Mouse (Mus musculus): ENCODE measurements at regions not wholly inside any gene's neighbourhood (a gene's known extent, or its start where the extent isn't known, plus 50 kb on each side); places are given as distances from the start of the nearest gene placed in this dataset.
A peak's percentile ranks its signal among the peaks of the same experiment; 100 is the strongest.

DNA sequence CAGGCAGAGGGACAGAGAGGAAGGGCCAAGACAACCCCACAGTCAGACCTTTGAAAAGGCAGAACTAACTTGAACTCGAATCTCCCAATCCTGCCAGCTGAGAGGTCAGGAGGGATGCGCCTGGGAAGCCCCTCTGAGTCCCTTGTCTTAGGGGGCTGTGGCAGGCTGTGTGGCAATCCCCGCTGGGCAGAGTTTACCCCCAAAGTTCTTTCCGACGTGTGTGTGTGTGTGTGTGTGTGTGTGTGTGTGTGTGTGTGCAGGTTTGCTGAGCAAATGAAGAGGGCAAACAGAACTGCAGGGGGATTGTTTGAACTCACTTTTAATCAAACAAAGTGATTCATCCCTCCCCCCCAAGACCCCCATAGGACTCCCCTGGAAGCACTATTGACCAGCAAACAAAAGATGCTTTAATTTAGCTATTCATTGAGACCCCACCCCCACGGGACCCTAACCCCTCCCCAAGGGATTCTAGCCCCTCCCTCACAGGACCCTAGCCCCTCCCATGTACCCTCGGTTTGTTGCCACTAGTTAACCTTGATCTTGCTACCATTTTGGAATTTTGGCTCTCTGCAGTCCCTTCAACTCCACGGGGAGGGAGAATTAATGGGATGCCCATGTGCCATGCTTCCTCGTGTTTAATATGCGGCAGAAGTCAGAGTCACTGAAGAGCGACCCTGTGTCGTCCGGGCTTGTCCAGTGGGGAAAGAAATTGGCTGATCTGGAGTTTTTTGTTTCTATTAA, 143.4 kb upstream of the Gli2 start:
- peak; percentile 20 for DNase-seq (ENCODE audit: low spot score)
- Histone ChIP-seq H3K27me3 (ENCODE audit: low read depth, poor library complexity, severe bottlenecking) (peaks cover 40% of the 10 kb centered on the region), H3K36me3 (no peaks in the 10 kb centered on the region), H3K4me3 (no peak overlapping the region), H3K27ac (replicated peaks) (peak overlapping the region; percentile 52; the same call in 1 of the 2 replicates), H3K9me3 (replicated peaks) (no peaks in the 10 kb centered on the region), H3K4me1 (peaks cover 37% of the 10 kb centered on the region)
- WGBS = 43% methylated on average over 13 of the region's 13 CpGs

DNA sequence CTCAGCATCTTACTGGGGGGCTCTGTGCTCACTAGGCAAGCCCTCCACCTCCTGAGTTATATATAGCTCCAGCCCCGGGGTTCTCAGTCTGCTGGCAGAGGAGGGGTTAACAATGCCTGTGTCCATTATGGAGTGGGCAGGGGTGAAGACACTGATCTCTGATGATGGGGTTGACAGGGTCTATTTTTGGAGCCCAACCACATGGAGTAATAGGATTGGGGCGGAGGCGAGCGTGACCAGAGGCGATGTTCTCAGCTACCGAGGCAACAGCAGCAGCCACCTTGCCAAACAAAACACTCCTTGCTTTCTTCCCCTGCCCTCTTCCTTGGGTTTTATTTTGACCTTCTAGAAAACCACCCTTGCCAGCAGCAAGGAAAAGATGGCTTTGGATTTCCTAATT, 141.1 kb upstream of the Gli2 start:
- WGBS = 39% methylated on average over 6 of the region's 6 CpGs
- Histone ChIP-seq H3K36me3 (no peaks in the 10 kb centered on the region), H3K27me3 (ENCODE audit: low read depth, poor library complexity, severe bottlenecking) (peaks cover 63% of the 10 kb centered on the region)

DNA sequence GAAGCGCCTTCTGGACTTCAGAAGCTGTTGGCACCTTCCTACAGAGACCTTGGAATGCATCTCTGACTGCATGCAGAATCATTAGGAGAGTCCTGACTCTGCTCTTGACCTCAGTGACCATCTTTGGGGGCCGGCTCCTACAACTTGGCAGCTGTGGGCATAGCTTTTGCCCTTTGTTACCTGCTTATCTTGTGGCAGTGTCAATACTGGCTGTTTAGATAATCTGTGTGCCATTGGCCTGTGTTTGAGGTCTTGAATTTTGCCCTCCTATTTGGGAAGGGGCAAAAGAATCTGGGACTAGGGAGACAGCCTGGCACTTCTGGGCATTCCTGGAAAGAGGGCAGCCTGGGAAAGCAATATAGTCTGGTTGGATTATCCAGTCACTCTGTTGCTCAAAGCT, 137.8 kb upstream of the Gli2 start:
- no peak for DNase-seq (ENCODE audit: low spot score)
- no peaks in the 10 kb centered on the region for H3K9me3 ChIP-seq (replicated peaks)
- 82% methylated on average over 2 of the region's 2 CpGs for WGBS
- peaks cover 27% of the 10 kb centered on the region for H3K4me1 ChIP-seq
- no peak overlapping the region for H3K4me3 ChIP-seq
- H3K27me3 ChIP-seq (ENCODE audit: low read depth, poor library complexity, severe bottlenecking) = peaks cover 58% of the 10 kb centered on the region
- H3K27ac ChIP-seq (replicated peaks) = no peak overlapping the region; the same call in 1 of the 2 replicates
- H3K36me3 ChIP-seq = no peaks in the 10 kb centered on the region

More for the DNA sequence above, 141.1 kb upstream of the Gli2 start:
- Histone ChIP-seq H3K4me1 (peaks cover 40% of the 10 kb centered on the region), H3K27ac (replicated peaks) (no peak overlapping the region; the same call in 1 of the 2 replicates), H3K9me3 (replicated peaks) (no peaks in the 10 kb centered on the region), H3K4me3 (no peak overlapping the region)
- DNase-seq (ENCODE audit: low spot score) = peak; percentile 36

DNA sequence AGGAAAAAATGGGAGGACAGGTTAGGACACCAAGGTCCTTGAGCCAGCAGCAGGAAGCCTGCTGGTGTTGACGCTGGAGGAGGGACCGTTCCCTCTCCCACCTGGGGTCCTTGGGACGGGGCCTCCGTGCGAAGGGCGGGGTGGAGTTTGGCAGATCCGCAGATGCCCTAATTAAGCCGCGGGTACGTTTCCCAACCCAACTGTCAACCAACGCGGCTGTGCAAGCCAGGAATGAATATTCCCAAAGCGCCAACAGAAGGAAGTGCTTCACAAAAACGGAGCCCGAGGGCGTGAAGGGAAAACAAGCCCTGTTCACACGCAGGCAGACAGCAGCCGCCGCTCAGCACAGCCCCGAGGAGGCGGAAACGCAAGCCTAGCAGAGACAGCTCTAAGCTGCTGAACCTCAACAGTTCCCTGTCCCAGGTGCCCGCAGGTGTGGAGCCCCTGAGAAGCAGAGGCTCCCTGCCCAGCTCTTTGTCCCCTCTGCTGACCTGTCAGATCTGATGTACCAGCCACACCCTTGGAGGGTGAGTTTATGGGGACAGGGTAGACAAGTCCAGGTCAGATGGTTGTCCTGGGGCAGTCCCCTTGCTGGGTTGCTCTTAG, 136.1 kb upstream of the Gli2 start:
- peak; percentile 23 for DNase-seq (ENCODE audit: low spot score)
- peak overlapping the region; percentile 35 for H3K4me3 ChIP-seq
- peaks cover 14% of the 10 kb centered on the region for H3K4me1 ChIP-seq
- H3K9me3 ChIP-seq (replicated peaks) = no peaks in the 10 kb centered on the region
- whole genome bisulfite sequencing = 2% methylated on average over 23 of the region's 23 CpGs
- peaks cover 44% of the 10 kb centered on the region for H3K27me3 ChIP-seq (ENCODE audit: low read depth, poor library complexity, severe bottlenecking)
- H3K27ac ChIP-seq (replicated peaks) = no peak overlapping the region
- H3K36me3 ChIP-seq = no peaks in the 10 kb centered on the region

DNA sequence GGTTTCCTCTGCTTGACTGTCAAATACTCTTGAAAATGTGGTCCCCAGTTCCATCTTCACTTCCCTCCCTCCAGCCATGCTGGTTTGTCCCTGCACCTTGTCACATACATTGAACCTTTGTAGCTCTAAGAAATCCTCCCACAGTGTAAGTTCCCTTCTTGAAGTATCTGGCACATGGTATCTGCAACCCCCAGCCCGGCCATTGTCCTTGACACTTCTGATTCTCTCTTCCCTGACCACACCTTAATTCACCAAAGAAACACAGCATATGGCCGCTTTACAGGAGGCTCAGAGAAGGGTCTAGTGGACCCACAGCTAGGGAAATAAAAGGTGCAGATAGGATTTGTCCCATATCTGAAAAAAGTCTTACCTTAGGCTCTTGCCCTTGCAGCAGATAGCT, 133.9 kb upstream of the Gli2 start:
- WGBS = 83% methylated on average over 2 of the region's 2 CpGs

DNA sequence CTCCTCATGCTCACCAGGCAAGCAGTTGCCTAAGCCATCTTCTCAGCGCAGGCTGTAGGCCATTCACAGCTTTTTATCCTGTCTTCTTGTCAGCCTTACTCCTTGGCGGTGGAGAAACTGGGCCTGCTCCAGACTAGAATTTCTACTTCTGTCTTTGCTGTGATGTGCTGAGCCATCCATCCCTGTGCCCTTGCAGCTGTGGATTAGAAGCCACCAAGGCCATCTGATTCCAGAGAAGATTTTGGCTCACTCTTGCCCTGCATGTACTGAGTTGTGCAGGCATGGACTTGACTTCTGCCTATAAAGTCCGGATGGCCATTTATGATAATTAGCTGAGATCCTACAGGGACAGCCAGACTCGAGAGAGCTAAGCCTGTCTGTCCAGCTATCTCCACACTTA, 133.4 kb upstream of the Gli2 start:
- H3K9me3 ChIP-seq (replicated peaks) = no peaks in the 10 kb centered on the region
- no peak for DNase-seq (ENCODE audit: low spot score)
- peaks cover 37% of the 10 kb centered on the region for H3K27me3 ChIP-seq (ENCODE audit: low read depth, poor library complexity, severe bottlenecking)
- no peak overlapping the region for H3K4me3 ChIP-seq
- H3K36me3 ChIP-seq = no peaks in the 10 kb centered on the region
- H3K27ac ChIP-seq (replicated peaks) = no peak overlapping the region
- H3K4me1 ChIP-seq = peaks cover 6% of the 10 kb centered on the region
- WGBS = 91% methylated on average over 4 of the region's 4 CpGs

More for the DNA sequence above, 133.9 kb upstream of the Gli2 start:
- Histone ChIP-seq H3K4me1 (peaks cover 6% of the 10 kb centered on the region), H3K27me3 (ENCODE audit: low read depth, poor library complexity, severe bottlenecking) (peaks cover 40% of the 10 kb centered on the region), H3K27ac (replicated peaks) (no peak overlapping the region), H3K9me3 (replicated peaks) (no peaks in the 10 kb centered on the region), H3K36me3 (no peaks in the 10 kb centered on the region), H3K4me3 (no peak overlapping the region)
- DNase-seq (ENCODE audit: low spot score) = no peak

DNA sequence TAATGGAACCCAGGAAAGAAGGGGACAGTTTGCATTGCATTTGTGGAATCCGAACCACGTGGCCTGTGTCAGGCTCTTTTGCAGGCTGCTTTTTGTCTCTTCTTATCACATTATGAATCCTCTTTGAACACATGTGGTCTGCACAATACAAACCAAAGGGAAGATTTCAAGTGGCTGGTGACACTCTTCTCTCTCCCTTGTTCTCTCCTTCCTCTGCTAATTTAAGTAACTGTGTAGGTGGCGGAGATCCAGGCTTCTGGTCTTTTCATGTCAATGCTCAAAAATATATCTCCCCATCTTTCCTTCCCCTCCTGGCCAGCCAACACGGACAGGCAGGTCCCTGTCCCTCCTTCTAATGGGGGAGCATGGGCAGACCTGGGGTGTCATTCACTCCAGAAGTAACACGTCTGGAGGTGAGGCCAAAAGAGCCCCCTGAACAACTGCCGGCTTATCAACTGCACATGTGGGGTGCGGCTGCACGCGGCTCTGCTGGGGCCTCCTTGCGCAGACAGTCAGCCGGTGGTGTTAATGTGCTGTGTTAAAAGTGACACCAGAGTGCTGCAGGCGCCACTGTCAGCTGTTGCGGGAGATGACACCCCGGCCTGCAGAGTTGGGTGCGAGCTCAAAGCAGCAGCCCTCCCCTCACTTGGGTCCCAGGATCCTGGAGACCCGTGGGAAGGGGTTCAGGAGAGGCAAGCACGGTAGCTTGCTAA, 130.3 kb upstream of the Gli2 start:
- no peak overlapping the region for H3K4me3 ChIP-seq
- no peak overlapping the region for H3K27ac ChIP-seq (replicated peaks)
- peaks cover 5% of the 10 kb centered on the region for H3K27me3 ChIP-seq (ENCODE audit: low read depth, poor library complexity, severe bottlenecking)
- WGBS = 82% methylated on average over 17 of the region's 17 CpGs
- DNase-seq (ENCODE audit: low spot score) = no peak
- H3K4me1 ChIP-seq = no peaks in the 10 kb centered on the region
- no peaks in the 10 kb centered on the region for H3K9me3 ChIP-seq (replicated peaks)
- H3K36me3 ChIP-seq = no peaks in the 10 kb centered on the region

DNA sequence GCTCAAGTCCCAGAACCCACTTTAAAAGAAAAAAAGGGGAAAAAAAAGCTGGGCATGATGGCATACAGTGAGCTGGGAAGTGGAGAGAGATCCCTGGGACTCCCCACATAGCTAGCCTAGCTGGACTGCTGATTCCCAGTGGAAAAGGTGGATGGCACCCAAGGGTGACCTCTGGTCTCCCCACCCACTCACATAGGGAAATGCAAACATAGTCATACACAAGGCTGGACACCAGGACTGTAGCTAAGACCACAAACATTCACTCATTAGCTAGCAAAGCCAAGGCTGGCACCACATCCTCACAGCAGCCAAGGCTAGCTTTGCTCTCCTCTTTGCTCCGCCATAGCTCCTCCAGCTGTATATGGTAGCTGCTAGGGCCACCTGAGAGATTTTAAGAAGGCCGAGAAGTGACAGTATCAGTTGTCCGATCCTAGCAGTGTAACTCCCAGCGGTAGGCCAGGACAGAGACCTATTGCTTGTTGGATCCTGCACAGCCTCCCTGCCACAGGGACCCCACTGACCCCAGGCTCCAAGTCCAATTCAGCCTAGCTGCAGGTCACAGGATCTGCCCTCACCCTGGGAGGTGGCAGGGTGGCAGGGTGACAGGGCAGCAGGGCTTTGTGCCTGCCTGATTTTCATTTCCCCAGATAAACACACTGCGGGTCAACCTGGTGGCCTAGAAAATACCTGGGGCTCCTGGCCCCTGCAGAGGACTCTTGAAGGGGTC, 119.8 kb upstream of the Gli2 start:
- Histone ChIP-seq H3K36me3 (no peaks in the 10 kb centered on the region), H3K4me3 (no peak overlapping the region), H3K9me3 (replicated peaks) (no peaks in the 10 kb centered on the region), H3K27ac (replicated peaks) (no peak overlapping the region), H3K27me3 (ENCODE audit: low read depth, poor library complexity, severe bottlenecking) (no peaks in the 10 kb centered on the region), H3K4me1 (no peaks in the 10 kb centered on the region)
- 71% methylated on average over 5 of the region's 5 CpGs for WGBS
- DNase-seq (ENCODE audit: low spot score) = no peak

DNA sequence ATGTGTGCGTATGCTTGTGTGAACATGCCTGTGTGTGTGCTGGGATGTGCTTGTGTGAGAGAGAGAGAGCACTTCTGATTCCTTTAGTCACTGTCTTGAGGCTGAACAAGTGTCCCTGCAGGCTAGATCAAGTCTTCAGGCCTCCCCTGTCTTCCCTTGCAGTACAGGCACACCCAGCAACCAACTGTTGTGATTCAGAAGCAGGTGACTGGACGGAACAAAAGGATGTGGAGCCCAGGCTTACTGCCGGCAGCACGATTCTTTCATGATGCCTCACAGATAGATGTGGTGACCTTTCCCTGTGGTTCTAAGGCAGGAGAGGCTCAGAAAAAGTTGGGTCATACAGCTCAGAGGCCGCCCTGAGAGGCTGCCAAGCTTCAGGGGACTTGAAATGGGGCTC, 114.0 kb upstream of the Gli2 start:
- no peaks in the 10 kb centered on the region for H3K27me3 ChIP-seq (ENCODE audit: low read depth, poor library complexity, severe bottlenecking)
- H3K27ac ChIP-seq (replicated peaks) = no peak overlapping the region
- DNase-seq (ENCODE audit: low spot score) = no peak
- H3K4me3 ChIP-seq = no peak overlapping the region
- H3K36me3 ChIP-seq = no peaks in the 10 kb centered on the region
- H3K4me1 ChIP-seq = peaks cover 10% of the 10 kb centered on the region
- H3K9me3 ChIP-seq (replicated peaks) = no peaks in the 10 kb centered on the region
- 80% methylated on average over 5 of the region's 5 CpGs for WGBS

DNA sequence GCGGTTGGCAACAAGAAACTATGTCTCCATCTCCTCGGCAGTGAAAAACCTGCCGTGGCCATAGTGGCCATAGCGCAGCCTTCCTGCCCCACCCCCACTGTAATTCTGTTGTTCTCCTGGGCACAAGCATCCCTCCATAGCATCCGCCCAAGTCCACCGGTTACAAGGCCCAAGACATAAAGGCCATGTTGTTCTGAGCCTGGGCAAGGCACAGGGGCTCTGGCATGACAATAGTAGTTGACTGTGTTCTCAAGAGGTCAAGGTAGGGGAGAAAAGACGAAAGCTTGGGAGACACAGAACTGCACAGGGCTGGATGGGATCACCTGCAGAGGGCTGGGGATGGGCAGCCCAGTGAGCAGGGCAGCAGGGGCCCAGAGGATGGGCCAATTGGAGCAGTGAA, 112.9 kb upstream of the Gli2 start:
- no peaks in the 10 kb centered on the region for H3K9me3 ChIP-seq (replicated peaks)
- DNase-seq (ENCODE audit: low spot score) = no peak
- no peaks in the 10 kb centered on the region for H3K36me3 ChIP-seq
- no peaks in the 10 kb centered on the region for H3K27me3 ChIP-seq (ENCODE audit: low read depth, poor library complexity, severe bottlenecking)
- 81% methylated on average over 7 of the region's 7 CpGs for WGBS
- H3K4me3 ChIP-seq = no peak overlapping the region
- H3K4me1 ChIP-seq = peaks cover 10% of the 10 kb centered on the region
- H3K27ac ChIP-seq (replicated peaks) = no peak overlapping the region

DNA sequence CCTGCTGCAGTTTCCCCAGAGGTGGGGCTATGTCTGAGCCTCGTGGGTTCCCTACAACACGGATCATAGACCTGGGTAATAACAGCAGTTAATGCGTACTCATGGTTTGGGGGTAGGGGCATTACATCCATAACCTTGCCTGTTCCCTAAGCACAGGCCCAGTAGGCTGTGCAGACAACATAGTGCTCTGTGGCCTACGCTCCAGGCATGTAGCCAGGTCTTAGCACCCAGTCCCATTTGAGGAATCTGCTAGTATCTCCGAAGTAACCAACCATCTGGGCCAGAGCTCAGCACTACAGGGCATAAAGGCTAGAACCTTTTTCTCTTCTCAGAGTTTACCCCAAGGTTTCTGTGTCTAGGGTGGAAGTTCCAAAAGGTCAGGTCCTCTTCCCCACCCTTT, 111.4 kb upstream of the Gli2 start:
- DNase-seq (ENCODE audit: low spot score) = no peak
- 86% methylated on average over 5 of the region's 5 CpGs for WGBS

DNA sequence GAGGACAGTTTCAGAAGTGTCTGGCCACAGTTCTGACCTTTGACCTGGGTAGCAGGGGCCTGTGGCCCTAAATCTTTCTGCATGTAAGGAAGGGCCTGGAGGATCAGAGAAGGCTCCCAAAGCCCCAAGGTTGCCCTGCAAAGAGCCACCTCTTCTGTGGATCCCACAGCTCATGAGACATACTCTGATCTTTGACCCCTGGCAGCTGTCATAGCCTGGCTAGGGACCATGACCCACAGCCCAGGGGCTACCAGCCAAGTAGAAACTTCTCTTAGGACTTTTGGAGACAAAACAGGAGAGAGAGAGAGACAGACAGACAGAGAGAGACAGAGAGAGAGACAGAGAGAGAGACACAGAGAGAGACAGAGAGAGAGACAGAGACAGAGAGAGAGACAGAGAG, 110.4 kb upstream of the Gli2 start:
- Histone ChIP-seq H3K9me3 (replicated peaks) (no peaks in the 10 kb centered on the region), H3K4me3 (no peak overlapping the region), H3K4me1 (peaks cover 10% of the 10 kb centered on the region), H3K27ac (replicated peaks) (no peak overlapping the region), H3K27me3 (ENCODE audit: low read depth, poor library complexity, severe bottlenecking) (no peaks in the 10 kb centered on the region), H3K36me3 (no peaks in the 10 kb centered on the region)
- no peak for DNase-seq (ENCODE audit: low spot score)

More for the DNA sequence above, 111.4 kb upstream of the Gli2 start:
- Histone ChIP-seq H3K27me3 (ENCODE audit: low read depth, poor library complexity, severe bottlenecking) (no peaks in the 10 kb centered on the region), H3K9me3 (replicated peaks) (no peaks in the 10 kb centered on the region), H3K36me3 (no peaks in the 10 kb centered on the region), H3K27ac (replicated peaks) (no peak overlapping the region), H3K4me1 (peaks cover 10% of the 10 kb centered on the region), H3K4me3 (no peak overlapping the region)
